Mouse (Mus musculus) kidney, adult 8-10 months (tissue): Measurements from ENCODE around the gene Mbnl2.
A peak's percentile ranks its signal among the peaks of the same experiment; 100 is the strongest.
"Not testable (repeated sequence)": the region's sequence is repeated elsewhere in the genome, so short reads cannot be mapped to it uniquely, and the experiment has no call there.

Source experiments
- DNase-seq, 2 experiments: peaks; one replicate each; pipeline ENCODE4 v3.0.0; 2022

The Mbnl2 gene

GRCm38 (mm10) chr14:120333465-120334243, 58.2 kb downstream of the Mbnl2 start:
- peak in 1 of 2 experiments; percentile 27 for DNase-seq

DNA sequence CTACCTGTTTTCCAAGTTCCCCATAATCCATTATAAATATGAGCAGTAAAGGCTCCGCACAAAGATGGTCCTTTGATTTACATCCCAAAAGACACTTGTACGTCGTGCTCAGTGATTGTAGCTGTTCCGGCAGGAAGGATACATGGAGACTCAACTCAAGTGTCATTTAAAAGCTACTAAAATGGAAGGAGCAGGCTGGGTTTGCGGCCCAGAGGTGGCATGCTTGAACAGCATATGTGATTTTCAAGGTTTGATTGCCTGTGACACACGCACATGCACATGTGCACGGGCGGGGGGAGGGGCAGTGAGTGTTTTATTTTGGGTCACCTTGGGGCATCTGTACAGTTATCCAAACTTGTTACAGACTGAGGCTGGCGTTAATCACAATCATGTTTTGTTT, 59.9 kb downstream of the Mbnl2 start:
- no peak for DNase-seq

GRCm38 (mm10) chr14:120335871-120336270, 60.4 kb downstream of the Mbnl2 start:
- no peak for DNase-seq

- DNase-seq = peak; percentile 83
Observed at GRCm38 (mm10) chr14:120336380-120336779, 60.9 kb downstream of the Mbnl2 start.

DNA sequence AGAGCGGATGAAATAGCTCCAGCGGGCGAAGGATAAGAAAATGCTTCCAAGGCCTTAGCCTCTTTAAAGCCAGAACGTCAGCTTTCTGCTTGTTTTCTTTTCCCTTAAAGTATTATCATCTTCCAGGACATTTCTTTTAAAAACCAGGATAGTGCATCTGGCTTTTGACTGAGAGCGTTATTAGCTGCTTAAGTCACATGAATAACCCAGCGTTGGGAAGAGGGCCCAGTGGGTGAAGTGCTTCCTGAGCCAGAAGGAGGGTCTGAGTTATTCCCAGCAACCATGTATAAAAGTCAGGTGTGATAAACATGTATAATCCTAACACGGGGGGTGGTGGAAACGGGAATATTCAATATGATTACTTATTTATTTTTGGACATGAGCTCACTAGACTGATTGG, 61.4 kb downstream of the Mbnl2 start:
- DNase-seq = no peak

GRCm38 (mm10) chr14:120337731-120338462, 62.4 kb downstream of the Mbnl2 start:
- peak in 1 of 2 experiments; percentile 22 for DNase-seq

DNA sequence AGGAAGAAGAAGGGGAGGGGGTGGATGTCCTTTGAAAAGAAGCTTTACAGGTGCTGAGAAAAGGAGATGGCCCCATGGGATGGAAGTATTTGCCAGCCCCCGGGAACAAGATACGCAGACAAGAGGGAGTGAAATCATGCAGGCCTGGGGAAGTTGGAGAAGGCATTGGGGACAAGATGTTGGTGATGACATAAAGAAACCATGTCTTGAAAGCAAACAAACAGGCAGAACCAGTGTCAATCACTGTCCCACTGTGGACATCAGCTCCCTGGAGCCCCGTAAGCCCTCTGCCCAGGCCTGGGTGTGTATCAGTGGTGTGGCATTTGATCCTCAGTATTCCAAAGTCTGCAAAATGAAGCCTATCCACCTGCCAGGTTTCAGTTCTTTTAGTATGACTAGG, 63.2 kb downstream of the Mbnl2 start:
- DNase-seq = no peak

DNA sequence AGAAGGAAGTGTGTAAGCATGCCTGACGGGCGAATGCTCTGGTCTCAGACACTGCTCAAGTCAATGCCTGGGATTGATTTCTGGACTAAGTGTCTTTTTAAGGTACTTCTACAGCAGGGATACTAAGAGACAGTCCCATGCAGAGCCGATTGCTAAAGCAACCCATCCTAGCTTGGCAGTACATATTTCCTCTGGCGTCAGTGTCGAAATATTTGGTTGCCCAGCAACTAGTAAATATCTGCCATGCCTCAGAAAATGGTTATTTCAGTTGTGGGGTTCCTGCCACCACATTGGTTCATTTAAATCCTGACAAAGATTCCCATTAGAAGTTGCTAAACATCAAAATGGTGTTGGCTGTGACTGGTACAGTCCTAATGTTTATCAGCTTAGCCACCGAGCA, 66.4 kb downstream of the Mbnl2 start:
- no peak for DNase-seq

GRCm38 (mm10) chr14:120342321-120342720, 66.9 kb downstream of the Mbnl2 start:
- no peak for DNase-seq

DNA sequence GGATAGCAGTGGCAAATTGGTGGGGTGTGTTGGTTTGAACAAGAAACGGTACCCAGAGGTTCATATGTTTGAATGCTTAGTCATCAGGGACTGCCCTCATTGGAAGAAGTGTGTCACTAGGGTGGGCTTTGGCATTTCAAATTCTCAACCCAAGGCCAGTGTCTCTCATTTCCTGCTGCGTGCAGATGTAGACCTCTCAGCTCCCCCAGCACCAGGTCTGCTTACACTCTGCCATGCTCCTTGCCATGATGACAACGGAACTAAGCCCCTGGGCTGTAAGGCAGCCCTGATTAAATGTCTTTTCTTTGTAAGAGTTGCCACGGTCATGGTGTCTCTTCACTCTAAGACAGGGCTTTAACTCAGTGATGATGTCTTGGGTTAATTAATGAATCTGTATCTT, 69.2 kb downstream of the Mbnl2 start:
- no peak for DNase-seq

- no peak for DNase-seq
Observed at GRCm38 (mm10) chr14:120347410-120348315, 72.2 kb downstream of the Mbnl2 start.

DNA sequence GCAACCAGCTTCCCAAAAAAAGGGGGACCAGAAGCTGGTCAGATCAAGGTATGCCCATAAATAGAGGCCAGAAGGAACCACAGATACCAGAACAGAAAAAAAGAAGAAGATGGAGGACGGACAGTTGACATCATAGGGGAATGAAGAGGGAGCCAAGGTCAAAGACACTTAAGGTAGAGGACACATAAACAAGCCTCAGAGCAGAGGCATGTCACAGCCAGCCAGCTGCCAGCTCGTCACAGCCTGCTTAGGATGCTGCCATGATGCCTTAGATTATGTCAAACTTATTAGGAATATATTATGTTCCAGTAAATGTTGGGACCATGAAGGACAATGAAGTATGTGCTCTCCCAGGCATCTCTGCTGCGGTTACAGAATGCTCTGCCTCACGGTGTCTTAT, 73.9 kb downstream of the Mbnl2 start:
- no peak for DNase-seq

DNA sequence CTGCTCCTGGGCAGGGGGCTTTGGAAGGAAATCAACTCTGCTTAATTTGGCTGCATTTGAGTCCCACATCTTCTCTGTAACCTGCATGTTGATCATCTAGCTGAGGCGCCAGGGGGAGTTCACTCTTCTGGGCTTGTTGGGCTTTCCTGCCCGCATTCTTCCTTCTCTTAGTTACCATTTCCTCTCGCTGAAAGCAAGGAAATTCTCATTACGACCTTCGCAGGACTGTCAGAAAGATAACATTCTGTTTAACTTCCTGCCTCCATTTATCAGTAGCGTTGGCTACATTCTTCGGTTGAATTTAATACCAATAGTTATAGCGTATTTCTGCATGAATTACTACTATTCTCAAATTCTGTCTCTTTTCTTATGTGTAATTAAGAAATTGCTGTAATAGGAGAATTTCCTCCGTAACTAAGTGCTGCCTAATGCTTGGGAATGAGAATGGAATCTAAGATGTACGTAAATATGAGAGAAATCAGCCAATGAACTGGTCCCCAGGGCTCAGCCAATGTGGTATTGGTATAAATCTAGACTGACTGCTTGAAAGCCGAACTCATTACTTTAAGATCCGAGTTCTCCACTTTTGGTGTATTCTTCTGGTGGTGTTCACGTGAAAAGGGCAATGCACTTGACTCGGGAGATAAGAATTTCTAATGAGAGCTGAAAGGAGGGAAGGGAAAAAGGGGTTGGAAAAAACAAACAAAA, 76.8 kb downstream of the Mbnl2 start:
- DNase-seq = no peak

- DNase-seq = no peak
Observed at GRCm38 (mm10) chr14:120353211-120353610, 77.7 kb downstream of the Mbnl2 start.

GRCm38 (mm10) chr14:120354595-120354994, 79.1 kb downstream of the Mbnl2 start:
- no peak for DNase-seq

DNA sequence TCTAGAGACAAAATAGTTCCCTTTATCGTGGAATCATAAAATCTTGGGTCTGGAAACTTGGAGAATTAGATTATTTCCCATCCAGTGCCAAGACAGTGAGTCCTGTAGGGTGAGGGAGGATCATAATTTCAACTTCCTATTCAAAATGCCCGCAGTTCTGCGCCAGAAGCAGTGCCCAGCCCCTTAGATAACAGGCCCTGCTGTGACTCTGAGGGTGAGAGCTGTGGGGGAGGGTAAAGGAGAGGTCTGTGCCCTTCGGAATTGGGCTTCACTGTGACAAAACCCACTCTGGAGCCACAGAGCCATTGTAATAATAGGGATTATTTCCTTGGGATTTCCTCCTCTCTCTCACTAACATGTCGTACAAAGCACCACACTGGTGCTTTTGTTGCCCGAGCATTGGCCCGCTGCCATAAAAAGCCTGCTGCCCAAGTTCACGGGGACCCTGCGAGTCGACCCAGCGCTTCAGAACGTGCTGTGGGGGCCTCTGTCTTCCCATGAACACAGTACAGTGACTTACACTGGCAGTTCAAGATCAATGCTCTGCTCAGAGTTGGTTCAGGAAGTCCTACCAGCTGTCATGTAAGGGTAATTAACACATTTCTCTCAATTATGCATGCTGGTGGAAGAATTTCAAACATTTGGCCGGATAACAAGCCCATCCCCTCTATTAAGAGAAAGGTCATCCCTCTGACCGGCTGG, 79.7 kb downstream of the Mbnl2 start:
- DNase-seq = peak; percentile 72 to 88

DNA sequence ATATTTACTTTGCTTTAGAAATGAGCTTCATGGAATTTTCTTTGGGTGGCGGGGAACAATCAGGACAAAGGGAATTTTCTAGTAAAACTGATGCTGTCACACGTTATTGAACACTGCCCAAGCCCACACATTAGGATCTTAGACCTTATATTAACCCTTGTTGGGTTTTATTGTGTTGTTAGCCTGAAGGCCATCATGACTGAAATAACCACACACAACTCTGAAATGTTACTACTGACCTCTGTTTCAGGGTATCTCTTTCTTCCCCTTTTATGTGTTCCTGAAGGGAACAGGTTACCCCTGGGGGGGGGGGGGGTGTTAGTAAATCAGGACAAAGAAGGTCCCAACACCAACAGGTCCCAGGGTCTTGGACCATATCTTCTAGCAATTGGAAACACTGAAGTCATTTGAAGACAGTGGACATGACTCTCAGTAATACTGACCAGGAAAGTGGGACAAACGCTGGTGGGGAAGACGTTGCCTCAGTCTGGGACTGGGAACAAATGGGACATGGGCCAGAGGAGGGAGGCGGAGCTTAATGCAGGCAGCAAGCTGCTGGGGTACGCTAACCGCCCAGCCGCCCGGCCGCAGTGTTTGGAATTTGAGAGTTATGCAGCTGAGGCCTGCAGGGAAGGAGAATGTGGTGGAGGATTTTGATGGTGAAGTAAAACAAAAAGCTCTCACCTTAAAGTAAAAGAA, 80.4 kb downstream of the Mbnl2 start:
- DNase-seq = peak in 1 of 2 experiments; percentile 52

DNA sequence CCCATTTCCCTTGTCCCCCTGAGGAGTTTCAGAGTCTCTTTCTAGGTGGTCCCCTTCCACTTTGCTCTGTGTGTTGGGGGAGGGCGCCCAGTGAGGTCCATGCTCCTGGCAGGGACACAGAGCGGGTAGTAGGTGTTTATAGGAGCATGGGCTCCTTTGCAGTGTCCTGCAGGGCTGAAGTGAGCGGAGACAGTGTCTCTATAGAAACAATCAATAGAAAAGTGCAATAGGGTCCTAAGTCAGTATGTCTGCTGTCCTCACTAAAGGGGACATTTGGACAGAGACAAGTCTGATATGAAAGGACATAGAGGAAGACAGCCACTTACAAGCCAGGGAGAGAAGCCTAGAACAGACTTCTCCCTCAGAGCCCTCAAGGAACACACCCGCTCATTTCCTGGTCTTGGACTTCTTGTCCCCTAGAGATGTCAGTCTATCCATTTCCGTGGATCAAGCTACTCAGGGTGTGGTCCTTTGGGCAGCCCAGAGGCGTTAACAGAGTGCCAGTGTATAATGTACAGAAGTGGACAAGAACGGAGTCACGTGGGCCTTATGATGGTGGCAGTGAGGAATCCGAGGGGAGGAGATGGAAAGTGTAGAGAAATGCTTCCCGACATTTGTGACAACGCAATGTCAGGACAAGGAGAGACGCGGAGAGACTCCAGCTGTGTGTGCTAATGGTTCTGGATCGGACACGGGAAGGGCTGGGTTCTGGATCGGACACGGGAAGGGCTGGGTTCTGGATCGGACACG, 82.0 kb downstream of the Mbnl2 start:
- no peak for DNase-seq

DNA sequence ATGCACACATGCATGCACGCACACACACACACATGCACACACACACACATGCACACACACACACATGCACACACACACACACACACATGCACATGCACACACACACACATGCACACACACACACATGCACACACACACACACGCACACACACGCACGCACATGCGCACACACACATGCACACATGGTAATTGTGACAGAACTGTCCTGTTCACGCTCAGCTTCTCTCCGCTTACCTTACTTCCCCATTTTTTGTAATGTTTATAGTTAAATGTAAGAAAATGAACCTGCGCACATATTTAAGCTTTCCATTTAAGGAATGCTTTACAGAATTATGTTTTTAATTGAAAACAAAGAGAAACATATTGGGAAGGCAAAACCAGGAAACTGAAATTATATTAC, 84.1 kb downstream of the Mbnl2 start:
- not testable (repeated sequence) for DNase-seq

- DNase-seq = no peak
Observed at GRCm38 (mm10) chr14:120361121-120361520, 85.7 kb downstream of the Mbnl2 start.
